Mouse (Mus musculus): ENCODE measurements around the gene Scgb2a2. TPM values are rescaled to one million over a fixed set of nuclear protein-coding genes. Genes with fewer than 3 reads are reported as not detected.

The Scgb2a2 gene
- not detected for total RNA-seq (2023)

GRCm38 (mm10) chr19:9847262-9847661 is at the start of gene Scgb2a2:
TSS of gene Scgb2a2 (plus strand) at chr19:9847562.

GRCm38 (mm10) chr19:9899072-9899779 is 51.9 kb downstream of the Scgb2a2 start, which contains the start of gene Incenp:
TSS of gene Incenp (minus strand) at chr19:9899551.

Other genes with a start within 250 kb of the Scgb2a2 start
- gene Incenp, start 52.0 kb downstream of the Scgb2a2 start, total RNA-seq (2023), result 30.9 TPM
- 1,062 TPM for gene Fth1, start 133.0 kb downstream of the Scgb2a2 start, total RNA-seq (2023)
- not detected for gene Best1, start 154.1 kb downstream of the Scgb2a2 start, total RNA-seq (2023)
- 1.5 TPM for gene Rab3il1, start 154.1 kb downstream of the Scgb2a2 start, total RNA-seq (2023)
- 2.5 TPM for gene Fads3, start 194.0 kb downstream of the Scgb2a2 start, total RNA-seq (2023)

Data from CD4-positive naive resting alpha-beta T cell, adult 57 days (primary cell).